Mouse (Mus musculus) kidney, postnatal 0 days (tissue): Measurements from ENCODE around the gene Mettl25. TPM values are rescaled to one million over a fixed set of nuclear protein-coding genes. Genes with fewer than 3 reads are reported as not detected.

Experiments used
- ATAC-seq: fragments of 200-750 bp; cut with Nextera tagmentation; replicated peaks from 2 replicates; pipeline ENCODE4 v1.8.0; 2017; ENCODE audit warnings: low read depth, moderate number of reproducible peaks, moderate TSS enrichment, moderate library complexity; ENCODE audit not compliant: low FRiP score
- DNase-seq: peaks from one replicate; pipeline ENCODE4 v3.0.0-alpha.2; 2016; ENCODE audit warnings: low spot score
- H3K27ac ChIP-seq: fragments of 300-500 bp; sonication (generic); 2 replicates; pipeline ENCODE4 v1.5.1; 2014; ENCODE audit warnings: mild to moderate bottlenecking
- H3K27me3 ChIP-seq: fragments of 300-500 bp; sonication (generic); 2 replicates; pipeline ENCODE4 v1.6.1; 2014; ENCODE audit warnings: low read length, mixed read lengths; ENCODE audit not compliant: insufficient read depth
- H3K36me3 ChIP-seq: fragments of 300-500 bp; sonication (generic); 2 replicates; pipeline ENCODE4 v1.6.1; 2014; ENCODE audit warnings: low read length, mixed read lengths; ENCODE audit not compliant: insufficient read depth
- H3K4me1 ChIP-seq: fragments of 300-500 bp; sonication (generic); replicated peaks from 2 replicates; pipeline ENCODE4 v1.6.1; 2014; ENCODE audit warnings: antibody characterized with exemption, low read length, mixed read lengths; ENCODE audit not compliant: insufficient read depth
- H3K4me2 ChIP-seq: fragments of 300-500 bp; sonication (generic); 2 replicates; pipeline ENCODE4 v1.6.1; 2014; ENCODE audit warnings: mild to moderate bottlenecking, low read length, moderate library complexity, mixed read lengths
- H3K4me3 ChIP-seq: fragments of 300-500 bp; sonication (generic); replicated peaks from 2 replicates; pipeline ENCODE4 v1.5.1; 2014; ENCODE audit warnings: low read depth, low read length
- H3K9ac ChIP-seq: fragments of 300-500 bp; sonication (generic); 2 replicates; pipeline ENCODE4 v1.6.1; 2014; ENCODE audit warnings: low read depth, low read length
- H3K9me3 ChIP-seq: fragments of 300-500 bp; sonication (generic); replicated peaks from 2 replicates; pipeline ENCODE4 v1.6.1; 2016; ENCODE audit warnings: low read length, inconsistent platforms, mixed read lengths
- CTCF ChIP-seq: IDR thresholded peaks from 2 replicates; pipeline ENCODE4 v1.5.1; 2016; ENCODE audit warnings: antibody characterized with exemption, low read depth, mild to moderate bottlenecking, moderate library complexity
- WGBS: fragments of 180-500 bp; shearing (Covaris S2); extraction: QIAGEN DNeasy Blood & Tissue Kit; methylation state at CpG from one replicate; pipeline ENCODE4 v1.1.7; 2014; 5-methylcytosine and 5-hydroxymethylcytosine counted together
- polyA plus RNA-seq: library from polyadenylated mRNA; unstranded; fragments of >200 nt; fragmentation: Nextera tagmentation; extraction: Ambion mirVana; gene quantifications from 2 replicates; pipeline ENCODE4 v1.2.1, GENCODE M21; 2015

Mettl25 gene
- polyA plus RNA-seq, 1 experiment from 2014 or later: 13.5 TPM

DNA sequence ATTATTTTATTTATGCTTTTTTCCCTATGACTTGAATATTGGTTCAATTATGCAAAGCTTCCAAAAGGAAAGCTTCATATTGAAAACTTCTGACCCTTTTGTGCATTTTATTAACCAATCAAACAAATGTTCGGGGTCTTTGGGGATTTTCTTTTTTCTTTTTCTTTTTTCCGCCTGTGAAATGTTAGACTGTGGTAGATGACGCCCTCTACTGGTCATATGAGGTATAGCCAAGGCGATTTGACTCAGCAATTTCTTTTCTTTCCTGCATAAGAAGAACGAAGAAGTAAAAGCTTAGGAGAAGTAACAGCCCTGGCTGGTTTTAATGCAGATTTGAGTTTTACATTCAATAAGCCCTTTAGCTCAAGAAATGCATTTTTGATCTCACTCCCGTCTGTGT is 126.3 kb downstream of the Mettl25 start:
- peak; percentile 87 for TF ChIP-seq CTCF
- Histone ChIP-seq H3K4me1 (no peaks in the 10 kb centered on the region), H3K27me3 (no peaks in the 10 kb centered on the region), H3K9me3 (no peaks in the 10 kb centered on the region), H3K4me2 (no peak overlapping the region), H3K4me3 (no peak overlapping the region), H3K9ac (no peak overlapping the region), H3K27ac (no peak overlapping the region), H3K36me3 (no peaks in the 10 kb centered on the region)
- DNase-seq: peak; percentile 75
- WGBS: 11% methylated on average over 6 of the region's 6 CpGs
- ATAC-seq: no peak

DNA sequence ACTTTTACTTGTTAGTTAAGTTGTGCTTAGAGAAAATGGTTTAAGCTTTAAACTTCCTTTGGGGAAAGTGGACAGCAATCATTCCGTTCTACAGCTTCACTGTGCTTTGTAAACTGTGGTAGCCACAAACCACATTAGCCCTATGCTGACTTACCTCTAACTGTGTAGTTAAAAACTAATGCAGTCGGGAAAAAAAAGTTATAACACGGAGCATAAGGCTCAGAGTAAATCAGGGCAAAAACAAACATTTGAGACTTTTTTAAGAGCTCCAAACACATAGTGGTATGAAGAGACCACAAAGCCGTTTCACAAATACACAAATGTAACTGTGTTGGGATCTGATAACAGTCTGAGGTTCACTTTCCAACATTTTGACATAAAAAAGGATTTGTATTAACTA is 126.8 kb downstream of the Mettl25 start:
- Histone ChIP-seq H3K27ac (no peak overlapping the region), H3K4me3 (no peak overlapping the region), H3K4me2 (no peak overlapping the region), H3K27me3 (no peaks in the 10 kb centered on the region), H3K36me3 (no peaks in the 10 kb centered on the region), H3K9me3 (no peaks in the 10 kb centered on the region), H3K4me1 (no peaks in the 10 kb centered on the region), H3K9ac (no peak overlapping the region)
- no peak for TF ChIP-seq CTCF
- WGBS: 43% methylated on average over 4 of the region's 4 CpGs
- DNase-seq (peak; percentile 55), ATAC-seq (no peak)

DNA sequence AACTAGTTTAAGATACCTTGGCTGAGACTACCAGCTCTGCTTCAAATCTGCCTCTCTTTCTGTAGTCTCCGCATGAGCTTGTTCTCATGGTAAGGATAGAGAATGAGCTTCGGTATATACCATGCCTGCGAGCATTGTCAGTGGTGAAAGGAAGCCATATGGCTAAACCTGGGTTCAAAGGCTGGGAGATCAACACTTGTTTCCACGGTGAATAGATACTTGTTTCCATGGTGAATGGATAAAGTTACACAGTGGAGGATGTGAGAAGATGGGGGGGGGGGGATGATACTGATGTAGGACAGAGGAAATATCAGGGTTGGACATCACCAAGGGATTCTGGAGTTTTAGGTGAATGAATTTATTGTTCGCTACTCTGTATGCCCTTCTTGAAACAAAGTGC is 128.0 kb downstream of the Mettl25 start:
- DNase-seq: no peak
- Histone ChIP-seq H3K27ac (no peak overlapping the region), H3K27me3 (no peaks in the 10 kb centered on the region), H3K9me3 (no peaks in the 10 kb centered on the region), H3K4me3 (no peak overlapping the region), H3K9ac (no peak overlapping the region), H3K4me1 (no peaks in the 10 kb centered on the region), H3K36me3 (no peaks in the 10 kb centered on the region), H3K4me2 (no peak overlapping the region)
- ATAC-seq: no peak
- 75% methylated on average over 5 of the region's 5 CpGs for whole genome bisulfite sequencing
- TF ChIP-seq CTCF: no peak

Other genes with a start within 250 kb of the Mettl25 start
- gene Ccdc59, start 313 bp downstream of the Mettl25 start, polyA plus RNA-seq: 57.0 and 58.6 TPM in 2 replicates